8 mouse cellular contexts compared by ENCODE assay signal in the genomic region with DNA sequence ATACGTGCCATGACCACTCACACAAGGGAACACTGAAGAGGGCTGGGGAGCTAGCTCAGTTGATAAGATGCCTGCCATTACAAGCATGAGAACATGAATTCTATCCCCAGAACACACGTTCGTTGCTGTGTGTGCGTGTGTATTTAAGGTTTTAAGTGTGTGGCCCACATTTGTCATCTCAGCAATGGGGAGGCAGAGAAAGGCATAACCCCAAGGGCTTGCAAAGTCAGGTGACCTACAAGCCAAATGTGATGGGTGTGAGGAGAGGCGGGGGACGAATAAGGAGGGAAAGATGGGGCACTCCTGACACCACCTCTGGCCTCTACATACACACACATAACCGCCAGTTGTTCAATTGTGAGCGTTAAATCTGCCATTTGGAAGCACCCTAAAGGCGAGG.
A peak's percentile ranks its signal among the peaks of the same experiment; 100 is the strongest.
DNase-seq lines count a peak whose midpoint lies in the region; ATAC-seq and TF ChIP-seq lines count a peak whose summit lies in the region.

No protein-coding gene starts in this region.

- H3K4me2 ChIP-seq in lung, embryonic 14.5 days, result peak overlapping the region; percentile 71
- peak overlapping the region; percentile 62 for H3K4me2 ChIP-seq in embryonic facial prominence, embryonic 14.5 days (ENCODE audit: low read depth, low read length)
- peak overlapping the region; percentile 73; the same call in 1 of the 2 replicates for H3K4me2 ChIP-seq in limb, embryonic 11.5 days (ENCODE audit: low read depth, severe bottlenecking)

- H3K9ac ChIP-seq in lung, embryonic 14.5 days, result peak overlapping the region; percentile 79
- H3K9ac ChIP-seq in embryonic facial prominence, embryonic 14.5 days (ENCODE audit: low read depth, low read length), result peak overlapping the region; percentile 68; the same call in 1 of the 2 replicates
- no peak overlapping the region; the same call in 1 of the 2 replicates for H3K9ac ChIP-seq in limb, embryonic 11.5 days (ENCODE audit: low read length)

- no peak for ATAC-seq in lung, embryonic 14.5 days (ENCODE audit: insufficient read depth)
- ATAC-seq in embryonic facial prominence, embryonic 14.5 days (ENCODE audit: low read depth), result no peak
- no peak for ATAC-seq in limb, embryonic 11.5 days (ENCODE audit: insufficient number of reproducible peaks, low FRiP score, low TSS enrichment, low read depth)
- no peak for ATAC-seq in frontal cortex, adult (ENCODE audit: low TSS enrichment)

- peak overlapping the region; percentile 99 for H3K27ac ChIP-seq in lung, embryonic 14.5 days (ENCODE audit: low read depth)
- peak overlapping the region; percentile 91 for H3K27ac ChIP-seq in embryonic facial prominence, embryonic 14.5 days (replicated peaks; ENCODE audit: low read depth, low read length)
- no peak overlapping the region for H3K27ac ChIP-seq in limb, embryonic 11.5 days (replicated peaks; ENCODE audit: low read depth, low read length)
- peak overlapping the region; percentile 8; the same call in 1 of the 2 replicates for H3K27ac ChIP-seq in small intestine, adult 2 months (ENCODE audit: insufficient read depth, low read depth, low read length)

- H3K9me3 ChIP-seq in lung, embryonic 14.5 days (ENCODE audit: low read depth, low read length), result no peaks in the 10 kb centered on the region
- no peaks in the 10 kb centered on the region; the same call in 1 of the 2 replicates for H3K9me3 ChIP-seq in embryonic facial prominence, embryonic 14.5 days (ENCODE audit: control insufficient read depth, low read length)
- H3K9me3 ChIP-seq in limb, embryonic 11.5 days (ENCODE audit: control insufficient read depth, low read length), result no peaks in the 10 kb centered on the region

- 64% methylated on average over 9 of the region's 9 CpGs for WGBS in lung, embryonic 14.5 days
- 77% methylated on average over 9 of the region's 9 CpGs for WGBS in embryonic facial prominence, embryonic 14.5 days
- WGBS in limb, embryonic 11.5 days, result 74% methylated on average over 9 of the region's 9 CpGs
- WGBS in small intestine, adult 2 months, result 85% methylated on average over 9 of the region's 9 CpGs

- H3K4me3 ChIP-seq in lung, embryonic 14.5 days (ENCODE audit: low read depth, low read length), result peak overlapping the region; percentile 58; the same call in 1 of the 2 replicates
- H3K4me3 ChIP-seq in embryonic facial prominence, embryonic 14.5 days (ENCODE audit: low read depth, low read length), result peak overlapping the region; percentile 46
- peak overlapping the region; percentile 59; the same call in 1 of the 2 replicates for H3K4me3 ChIP-seq in limb, embryonic 11.5 days (ENCODE audit: low read depth, low read length)
- H3K4me3 ChIP-seq in small intestine, adult 2 months (ENCODE audit: low read depth, low read length), result no peak overlapping the region; the same call in 1 of the 2 replicates

- no peaks in the 10 kb centered on the region for H3K36me3 ChIP-seq in lung, embryonic 14.5 days (ENCODE audit: insufficient read depth)
- no peaks in the 10 kb centered on the region for H3K36me3 ChIP-seq in embryonic facial prominence, embryonic 14.5 days (ENCODE audit: control insufficient read depth, insufficient read depth, low read length)
- no peaks in the 10 kb centered on the region for H3K36me3 ChIP-seq in limb, embryonic 11.5 days (ENCODE audit: control insufficient read depth, insufficient read depth, low read length)
- no peaks in the 10 kb centered on the region for H3K36me3 ChIP-seq in small intestine, adult 2 months (ENCODE audit: control insufficient read depth, insufficient read depth, low read length)

- DNase-seq in lung, embryonic 14.5 days, result no peak
- no peak for DNase-seq in lung, postnatal 10 days
- no peak for DNase-seq in embryonic facial prominence, embryonic 14.5 days (ENCODE audit: low spot score)
- DNase-seq in limb, embryonic 11.5 days (ENCODE audit: low spot score), result no peak
- no peak for DNase-seq in layer of hippocampus, adult 9-10 months (ENCODE audit: low spot score)
- no peak for DNase-seq in adrenal gland, adult 18-20 months (ENCODE audit: low spot score in 2 of 2)

- no peaks in the 10 kb centered on the region for H3K27me3 ChIP-seq in lung, embryonic 14.5 days (ENCODE audit: insufficient read depth, low read length)
- H3K27me3 ChIP-seq in embryonic facial prominence, embryonic 14.5 days (replicated peaks; ENCODE audit: control insufficient read depth, insufficient read depth, low read length), result no peaks in the 10 kb centered on the region
- H3K27me3 ChIP-seq in limb, embryonic 11.5 days (ENCODE audit: control insufficient read depth, insufficient read depth, low read length), result no peaks in the 10 kb centered on the region
- no peaks in the 10 kb centered on the region for H3K27me3 ChIP-seq in small intestine, adult 2 months (ENCODE audit: control insufficient read depth, insufficient read depth, low read length)

- TF ChIP-seq CTCF in lung, embryonic 14.5 days (IDR thresholded peaks at IDR 0.05; ENCODE audit: low read depth), result no peak
- no peak for TF ChIP-seq CTCF in small intestine, adult 2 months (IDR thresholded peaks at IDR 0.05; ENCODE audit: extremely low read depth, insufficient read length, insufficient replicate concordance, low read depth, low read length)

- no peaks in the 10 kb centered on the region for H3K4me1 ChIP-seq in lung, embryonic 14.5 days (ENCODE audit: insufficient read depth)
- peaks cover 6% of the 10 kb centered on the region; the same call in 1 of the 2 replicates for H3K4me1 ChIP-seq in embryonic facial prominence, embryonic 14.5 days (ENCODE audit: control insufficient read depth, insufficient read depth, low read length)
- H3K4me1 ChIP-seq in limb, embryonic 11.5 days (ENCODE audit: control insufficient read depth, insufficient read depth, low read length), result no peaks in the 10 kb centered on the region
- H3K4me1 ChIP-seq in small intestine, adult 2 months (ENCODE audit: control insufficient read depth, insufficient read depth, insufficient read length, low read length), result no peaks in the 10 kb centered on the region; the same call in 1 of the 2 replicates

- no peak for TF ChIP-seq POLR2A in small intestine, adult 2 months (IDR thresholded peaks at IDR 0.05; ENCODE audit: low read depth, low read length)
